8 mouse cellular contexts compared by ENCODE assay signal in genomic region chr11:97899822-97900221, GRCm38 (mm10). TPM values are rescaled to one million over a fixed set of nuclear protein-coding genes. Genes with fewer than 3 reads are reported as not detected.
DNase-seq lines count a peak whose midpoint lies in the region; ATAC-seq lines count a peak whose summit lies in the region.

No protein-coding gene starts in this region.

- no peak overlapping the region for H3K27ac ChIP-seq in forebrain, embryonic 10.5 days
- no peak overlapping the region for H3K27ac ChIP-seq in forebrain, embryonic 13.5 days
- no peak overlapping the region for H3K27ac ChIP-seq in midbrain, embryonic 14.5 days (replicated peaks; ENCODE audit: low read depth, low read length)

- H3K9ac ChIP-seq in forebrain, embryonic 13.5 days = no peak overlapping the region
- H3K9ac ChIP-seq in midbrain, embryonic 14.5 days (replicated peaks; ENCODE audit: low read length) = no peak overlapping the region

- 13% methylated on average over 2 of the region's 2 CpGs for WGBS in forebrain, embryonic 10.5 days
- 5% methylated on average over 2 of the region's 2 CpGs for WGBS in forebrain, embryonic 13.5 days
- 3% methylated on average over 2 of the region's 2 CpGs for WGBS in midbrain, embryonic 14.5 days

- H3K4me2 ChIP-seq in forebrain, embryonic 13.5 days = no peak overlapping the region
- H3K4me2 ChIP-seq in midbrain, embryonic 14.5 days (ENCODE audit: low read length) = no peak overlapping the region

- no peaks in the 10 kb centered on the region for H3K9me3 ChIP-seq in forebrain, embryonic 10.5 days
- no peaks in the 10 kb centered on the region for H3K9me3 ChIP-seq in forebrain, embryonic 13.5 days (replicated peaks)
- no peaks in the 10 kb centered on the region for H3K9me3 ChIP-seq in midbrain, embryonic 14.5 days (ENCODE audit: control insufficient read depth, low read length)

- no peaks in the 10 kb centered on the region for H3K27me3 ChIP-seq in forebrain, embryonic 10.5 days (ENCODE audit: poor library complexity, severe bottlenecking)
- H3K27me3 ChIP-seq in forebrain, embryonic 13.5 days = no peaks in the 10 kb centered on the region
- H3K27me3 ChIP-seq in midbrain, embryonic 14.5 days (ENCODE audit: control insufficient read depth, insufficient read depth, low read length) = no peaks in the 10 kb centered on the region

- ATAC-seq in forebrain, embryonic 13.5 days = no peak
- peak; percentile 68 for ATAC-seq in inflammation-experienced regulatory T-cells, adult 6 months
- ATAC-seq in midbrain, embryonic 14.5 days (ENCODE audit: low FRiP score, low TSS enrichment) = no peak

- peak; percentile 84 for DNase-seq in forebrain, embryonic 10.5 days (ENCODE audit: extremely low spot score, low spot score)
- peak; percentile 94 to 97 for DNase-seq in cerebellum, postnatal 10 days
- peak; percentile 92 for DNase-seq in gastrocnemius, adult 18-20 months (ENCODE audit: low spot score)
- peak; percentile 87 for DNase-seq in left cerebral cortex, postnatal 10 days (ENCODE audit: extremely low spot score in 1 of 2, low spot score in 2 of 2)
- peak; percentile 97 for DNase-seq in midbrain, embryonic 14.5 days
- peak; percentile 42 to 81 for DNase-seq in spleen, postnatal 14 days (ENCODE audit: low spot score in 2 of 2)

- no peak overlapping the region for H3K4me3 ChIP-seq in forebrain, embryonic 10.5 days
- no peak overlapping the region for H3K4me3 ChIP-seq in forebrain, embryonic 13.5 days
- no peak overlapping the region for H3K4me3 ChIP-seq in midbrain, embryonic 14.5 days (replicated peaks; ENCODE audit: low read depth, low read length)

- no peaks in the 10 kb centered on the region for H3K36me3 ChIP-seq in forebrain, embryonic 10.5 days (replicated peaks)
- no peaks in the 10 kb centered on the region for H3K36me3 ChIP-seq in forebrain, embryonic 13.5 days (ENCODE audit: poor library complexity, severe bottlenecking)
- no peaks in the 10 kb centered on the region for H3K36me3 ChIP-seq in midbrain, embryonic 14.5 days (ENCODE audit: control insufficient read depth, insufficient read depth, low read length)

- intact Hi-C loops in left cerebral cortex, postnatal 10 days (cut with DNase I) = loop anchor here (1.0 to 5.0 kb wide), 2 partner anchors 88 to 177 kb away; no protein-coding TSS in a partner anchor

- no peaks in the 10 kb centered on the region for H3K4me1 ChIP-seq in forebrain, embryonic 10.5 days
- H3K4me1 ChIP-seq in forebrain, embryonic 13.5 days = no peaks in the 10 kb centered on the region
- H3K4me1 ChIP-seq in midbrain, embryonic 14.5 days (ENCODE audit: control insufficient read depth, insufficient read depth, low read length) = no peaks in the 10 kb centered on the region

RNA-seq across cellular contexts. Expression of gene Fbxo47, which starts 15.9 kb away (rescaled TPM):
- 0.64 and 0.91 TPM in 2 replicates for polyA plus RNA-seq in forebrain, embryonic 10.5 days (2016; fragmentation: Nextera tagmentation; extraction: Ambion mirVana)
- 0.78 and 1.4 TPM in 2 replicates for polyA plus RNA-seq in forebrain, embryonic 13.5 days (2015; fragmentation: Nextera tagmentation; extraction: Ambion mirVana)
- total RNA-seq in gastrocnemius, adult 18-20 months (2021) = under 1 TPM; 0.16 to 0.38 TPM
- polyA plus RNA-seq in inflammation-experienced regulatory T-cells, adult 6 months (2017; shearing (Covaris generic)) = 1 to 10 TPM in 1 of 3 experiments, under 1 TPM in 1, not detected in 1; 0.54 to 1.0 TPM
- under 1 TPM; 0.63 to 0.86 TPM for total RNA-seq in left cerebral cortex, postnatal 10 days (2021)
- polyA plus RNA-seq in midbrain, embryonic 14.5 days (2014; fragmentation: Nextera tagmentation; extraction: Ambion mirVana) = 0.62 and 0.67 TPM in 2 replicates

RNA-seq across cellular contexts. Expression of gene B230217C12Rik, which starts 59.2 kb away (rescaled TPM):
- 13.3 and 15.9 TPM in 2 replicates for polyA plus RNA-seq in forebrain, embryonic 10.5 days (2016; fragmentation: Nextera tagmentation; extraction: Ambion mirVana)
- polyA plus RNA-seq in forebrain, embryonic 13.5 days (2015; fragmentation: Nextera tagmentation; extraction: Ambion mirVana) = 17.4 and 18.7 TPM in 2 replicates
- under 1 TPM; 0.19 to 0.34 TPM for total RNA-seq in gastrocnemius, adult 18-20 months (2021)
- 1 to 10 TPM; 2.1 to 3.0 (median 2.3) TPM for polyA plus RNA-seq in inflammation-experienced regulatory T-cells, adult 6 months (2017; shearing (Covaris generic))
- total RNA-seq in left cerebral cortex, postnatal 10 days (2021) = 10 to 100 TPM; 40.0 to 45.1 TPM
- polyA plus RNA-seq in midbrain, embryonic 14.5 days (2014; fragmentation: Nextera tagmentation; extraction: Ambion mirVana) = 32.4 and 36.5 TPM in 2 replicates
